Mouse (Mus musculus) kidney, adult 2 months (tissue): ENCODE measurements at regions not wholly inside any gene's neighbourhood (a gene's known extent, or its start where the extent isn't known, plus 50 kb on each side); places are given as distances from the start of the nearest gene placed in this dataset.
A peak's percentile ranks its signal among the peaks of the same experiment; 100 is the strongest.

Experiments used
- DNase-seq: peaks from one replicate; pipeline ENCODE4 v3.0.0; 2021
- H3K27ac ChIP-seq: fragments of 200-500 bp; 2 replicates; pipeline ENCODE4 v1.5.1; 2012; ENCODE audit warnings: low read depth, low read length, control low read depth, inconsistent platforms; ENCODE audit not compliant: insufficient read depth
- H3K27me3 ChIP-seq: fragments of 200-500 bp; replicated peaks from 2 replicates; pipeline ENCODE4 v1.6.1; 2012; ENCODE audit warnings: mild to moderate bottlenecking, moderate library complexity, low read length, inconsistent platforms; ENCODE audit not compliant: control insufficient read depth, insufficient read depth
- H3K36me3 ChIP-seq: fragments of 200-500 bp; 2 replicates; pipeline ENCODE4 v1.6.1; 2012; ENCODE audit warnings: mild to moderate bottlenecking, moderate library complexity, low read length, inconsistent platforms; ENCODE audit not compliant: control insufficient read depth, insufficient read depth
- H3K4me1 ChIP-seq: fragments of 200-500 bp; 2 replicates; pipeline ENCODE4 v1.6.1; 2011; ENCODE audit warnings: low read length; ENCODE audit not compliant: control insufficient read depth, insufficient read depth
- H3K4me3 ChIP-seq: fragments of 200-500 bp; 2 replicates; pipeline ENCODE4 v1.5.1; 2011; ENCODE audit warnings: mild to moderate bottlenecking, low read depth, low read length, control low read depth; ENCODE audit not compliant: insufficient read depth
- CTCF ChIP-seq: fragments of 200-500 bp; conservative IDR thresholded peaks from 2 replicates; pipeline ENCODE4 v1.5.1; 2011; ENCODE audit warnings: low read depth, mild to moderate bottlenecking, control low read depth, low read length, moderate library complexity, mixed read lengths; ENCODE audit not compliant: insufficient read depth, insufficient read length
- POLR2A ChIP-seq: fragments of 200-500 bp; IDR thresholded peaks from one replicate; pipeline ENCODE4 v1.6.1; 2011; ENCODE audit warnings: low read depth, low read length, control low read depth
- WGBS: fragments of 180-500 bp; shearing (Covaris S2); methylation state at CpG from one replicate; pipeline ENCODE4 v1.1.7; 2018; 5-methylcytosine and 5-hydroxymethylcytosine counted together

DNA sequence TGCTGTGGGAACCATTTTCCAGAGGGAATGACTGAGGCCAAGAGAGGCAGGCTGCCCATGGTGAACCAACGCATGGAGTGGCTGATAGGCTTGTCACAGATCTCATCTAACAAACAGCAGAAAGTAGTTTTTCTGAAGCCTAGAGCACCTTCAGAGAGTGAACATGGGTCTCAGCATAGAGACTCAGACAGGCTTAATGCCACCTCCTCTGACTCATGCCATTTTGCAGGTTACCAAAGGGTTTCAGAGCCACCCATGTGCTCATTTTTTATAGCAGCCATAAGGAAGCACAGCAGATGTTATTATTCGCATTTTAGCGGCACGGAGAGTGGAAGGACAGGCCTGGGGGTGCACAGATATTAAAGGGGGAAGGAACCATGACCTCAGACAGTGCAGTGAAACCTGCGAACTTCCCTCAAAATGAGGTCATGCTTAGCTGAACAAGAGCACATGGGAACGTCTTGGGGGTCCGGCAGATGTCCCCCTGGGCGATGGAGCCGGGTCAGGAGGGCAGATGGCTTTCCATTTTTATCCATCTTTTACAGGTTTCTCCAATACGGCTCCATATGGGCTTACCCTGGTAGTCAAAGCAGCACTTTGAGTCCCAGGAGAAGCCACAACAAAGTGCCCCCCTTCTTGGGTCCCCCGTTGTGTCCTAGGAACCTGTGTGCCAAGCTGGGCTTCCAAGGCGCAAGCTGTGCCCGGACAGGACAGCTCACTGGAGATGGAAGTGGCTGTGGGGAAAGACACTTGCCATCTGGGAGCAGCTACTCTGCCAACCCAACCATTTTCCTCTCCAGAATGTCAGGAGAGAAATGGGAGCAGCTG, 100.3 kb upstream of the Armc2 start:
- Histone ChIP-seq H3K27ac (no peak overlapping the region), H3K4me3 (no peak overlapping the region), H3K36me3 (no peaks in the 10 kb centered on the region), H3K27me3 (no peaks in the 10 kb centered on the region), H3K4me1 (no peaks in the 10 kb centered on the region; the same call in 1 of the 2 replicates)
- TF ChIP-seq CTCF (no peak), POLR2A (no peak)
- DNase-seq = no peak
- 83% methylated on average over 13 of the region's 13 CpGs for WGBS

DNA sequence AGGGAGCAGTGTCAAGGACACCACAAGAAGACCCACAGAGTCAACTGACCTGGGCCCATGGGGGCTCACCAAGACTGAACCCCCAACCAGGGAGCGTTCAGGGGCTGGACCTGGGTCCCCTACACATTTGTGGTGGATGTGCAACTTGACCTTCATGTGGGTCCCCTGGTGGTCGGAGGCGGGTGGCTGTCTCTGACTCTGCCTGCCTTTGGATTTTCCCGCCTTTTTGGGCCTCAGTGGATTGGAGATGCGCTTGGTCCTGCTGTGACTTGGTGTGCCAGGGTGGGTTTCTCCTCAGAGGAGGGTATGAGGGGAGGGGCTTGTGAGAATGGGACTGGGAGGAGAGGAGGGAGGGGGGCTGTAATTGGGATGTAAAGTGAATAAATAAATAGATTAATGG, 99.3 kb upstream of the Armc2 start:
- TF ChIP-seq CTCF = no peak
- no peak for TF ChIP-seq POLR2A
- no peaks in the 10 kb centered on the region; the same call in 1 of the 2 replicates for H3K4me1 ChIP-seq
- H3K4me3 ChIP-seq = no peak overlapping the region
- H3K27ac ChIP-seq = no peak overlapping the region
- no peaks in the 10 kb centered on the region for H3K27me3 ChIP-seq
- no peaks in the 10 kb centered on the region for H3K36me3 ChIP-seq
- no peak for DNase-seq
- WGBS = over 99% methylated on average over 5 of the region's 5 CpGs

DNA sequence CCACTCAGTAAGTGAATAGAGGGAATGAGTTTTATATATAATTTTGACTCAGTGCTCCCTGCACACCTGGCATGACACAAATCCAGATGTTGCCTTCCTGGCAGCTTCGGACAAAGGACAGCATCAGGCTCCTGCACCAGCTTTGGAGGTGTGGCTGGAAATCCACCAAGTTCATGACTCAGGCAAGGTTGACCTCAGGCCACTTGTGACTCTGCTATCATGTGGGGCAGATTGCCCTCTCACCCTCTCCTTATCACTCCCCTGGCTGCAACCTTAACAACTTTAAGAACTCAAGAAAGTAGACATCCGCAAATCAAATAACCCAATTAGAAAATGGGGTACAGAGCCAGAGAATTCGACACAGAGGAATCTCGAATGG, 97.7 kb upstream of the Armc2 start:
- H3K27me3 ChIP-seq = no peaks in the 10 kb centered on the region
- WGBS = 71% methylated on average over 4 of the region's 4 CpGs
- TF ChIP-seq CTCF = no peak
- no peak for TF ChIP-seq POLR2A
- no peaks in the 10 kb centered on the region for H3K4me1 ChIP-seq
- no peak overlapping the region for H3K27ac ChIP-seq
- no peak for DNase-seq
- no peaks in the 10 kb centered on the region for H3K36me3 ChIP-seq
- H3K4me3 ChIP-seq = no peak overlapping the region

DNA sequence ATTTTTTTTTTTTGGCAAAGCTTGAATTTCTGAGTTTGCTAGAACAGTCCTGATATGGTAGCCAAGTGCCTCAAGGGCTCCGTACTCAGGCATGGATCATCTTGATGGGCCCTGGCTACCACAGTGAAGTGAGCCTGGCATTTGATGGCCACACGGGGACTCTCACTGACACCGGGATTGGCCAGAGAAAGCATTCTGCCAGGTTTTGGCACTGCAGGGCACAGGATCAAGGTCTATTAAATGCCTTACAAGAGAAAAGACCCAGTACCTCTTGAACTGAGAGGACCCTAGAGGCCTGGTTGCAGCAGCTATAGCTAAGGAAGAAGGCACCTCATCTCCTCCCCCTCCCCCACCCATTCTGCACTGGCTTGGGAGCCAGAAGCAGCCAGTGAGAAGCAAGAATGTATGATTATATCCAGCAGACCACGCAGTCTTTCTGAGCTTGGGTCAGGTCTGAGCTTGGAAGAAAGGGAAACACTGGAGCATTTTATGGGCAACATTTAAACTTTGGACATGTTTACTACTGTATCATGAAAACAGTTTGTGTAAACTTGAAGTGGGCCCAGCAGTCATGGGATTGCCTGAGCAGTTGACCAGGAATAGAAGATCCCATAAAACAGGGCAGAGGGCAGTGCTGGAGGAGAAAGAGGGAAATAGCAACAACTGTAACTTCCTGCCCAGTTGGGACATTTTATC, 97.1 kb upstream of the Armc2 start:
- TF ChIP-seq POLR2A = no peak
- no peak for TF ChIP-seq CTCF
- Histone ChIP-seq H3K4me3 (no peak overlapping the region), H3K27me3 (no peaks in the 10 kb centered on the region), H3K4me1 (no peaks in the 10 kb centered on the region), H3K27ac (no peak overlapping the region), H3K36me3 (no peaks in the 10 kb centered on the region)
- WGBS = 69% methylated on average over 4 of the region's 4 CpGs
- DNase-seq = peak; percentile 67

DNA sequence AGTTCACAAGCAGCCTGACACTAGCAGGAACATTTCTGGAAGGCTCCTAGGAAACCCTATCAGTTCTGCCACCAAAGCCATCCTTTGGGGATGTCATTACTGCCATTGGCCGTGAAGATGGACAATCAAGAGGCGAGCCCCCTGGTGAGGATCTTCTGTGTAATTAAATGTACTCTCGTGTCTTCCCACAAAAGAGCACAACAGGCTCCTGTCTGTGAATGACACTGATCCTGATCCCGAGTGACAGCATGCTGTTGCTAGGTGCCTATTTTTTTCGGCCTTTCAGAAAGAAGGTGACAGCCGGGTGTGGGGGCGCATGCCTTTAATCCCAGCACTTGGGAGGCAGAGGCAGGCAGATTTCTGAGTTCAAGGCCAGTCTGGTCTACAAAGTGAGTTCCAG, 92.5 kb upstream of the Armc2 start:
- no peaks in the 10 kb centered on the region for H3K36me3 ChIP-seq
- no peaks in the 10 kb centered on the region for H3K4me1 ChIP-seq
- 94% methylated on average over 7 of the region's 7 CpGs for WGBS
- TF ChIP-seq CTCF = no peak
- TF ChIP-seq POLR2A = no peak
- no peak for DNase-seq
- no peak overlapping the region for H3K4me3 ChIP-seq
- no peaks in the 10 kb centered on the region for H3K27me3 ChIP-seq
- H3K27ac ChIP-seq = no peak overlapping the region

DNA sequence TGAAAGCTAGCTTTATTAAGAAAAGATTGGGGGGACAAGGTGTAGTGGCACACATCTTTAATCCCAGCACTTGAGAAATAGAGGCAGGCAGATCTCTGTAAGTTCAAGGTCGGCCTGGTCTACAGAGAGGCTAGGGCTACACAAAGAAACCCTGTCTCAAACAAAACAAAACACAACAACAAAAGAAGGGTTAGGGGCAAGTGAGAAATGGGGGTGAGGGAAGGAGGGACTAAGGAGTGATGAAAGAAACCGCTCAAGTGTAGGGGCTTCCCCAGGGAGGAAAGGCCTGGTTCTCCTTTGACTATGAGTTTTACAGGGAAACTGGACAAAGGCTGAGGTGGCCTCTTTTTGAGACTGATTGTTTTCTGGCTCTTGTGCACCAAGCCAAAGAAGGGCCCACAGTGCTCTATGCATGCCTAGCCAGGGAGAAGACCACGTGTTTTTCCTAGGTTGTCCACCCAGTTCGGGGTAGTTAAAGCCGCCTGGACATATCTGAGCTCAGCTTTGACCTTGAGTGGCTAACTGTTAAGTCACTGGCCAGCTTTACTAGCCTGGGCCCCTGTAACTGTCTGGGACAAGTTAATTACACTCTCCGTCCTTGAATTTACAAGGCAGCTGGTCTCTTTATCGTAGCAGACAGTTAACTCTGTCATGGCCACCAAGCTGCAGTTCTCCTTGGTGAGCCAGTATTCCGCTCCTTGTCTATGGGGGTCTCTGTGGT, 90.2 kb upstream of the Armc2 start:
- 64% methylated on average over 8 of the region's 8 CpGs for WGBS
- Histone ChIP-seq H3K27me3 (no peaks in the 10 kb centered on the region), H3K4me1 (no peaks in the 10 kb centered on the region; the same call in 1 of the 2 replicates), H3K27ac (peak overlapping the region; percentile 77), H3K4me3 (no peak overlapping the region), H3K36me3 (no peaks in the 10 kb centered on the region)
- no peak for TF ChIP-seq CTCF
- TF ChIP-seq POLR2A = no peak
- DNase-seq = peak; percentile 72
